Mouse (Mus musculus) frontal cortex, postnatal 10 days (tissue): Measurements from ENCODE around the gene Alad.

Experiments
- DNase-seq, 2 experiments: peaks; one replicate each; pipeline ENCODE4 v3.0.0; 2022; ENCODE audit warnings: low spot score in 2 of 2, mixed read lengths in 1 of 2

Gene Alad

GRCm38 (mm10) chr4:62519849-62520233 is at the start of gene Alad:
Gene Alad, minus strand, starts transcription at chr4:62519918.
- peak; percentile 63 to 78 for DNase-seq

DNA sequence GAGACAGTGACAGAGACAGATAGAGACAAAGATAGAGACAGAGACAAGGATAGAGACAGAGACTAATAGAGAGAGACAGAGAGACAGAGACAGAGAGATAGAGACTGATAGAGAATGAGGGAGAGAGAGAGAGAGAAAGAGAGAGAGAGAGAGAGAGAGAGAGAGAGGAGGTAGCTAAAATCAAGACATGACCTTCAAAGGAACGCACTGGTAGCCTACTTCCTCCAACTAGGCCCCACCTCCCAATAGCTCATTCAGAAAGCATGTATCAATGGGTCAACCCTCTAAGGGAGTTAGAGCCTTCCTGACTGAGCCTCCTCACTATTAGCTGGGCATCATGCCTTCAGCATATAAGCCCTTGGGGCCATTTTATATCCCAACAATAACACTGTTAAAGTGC is 48.6 kb upstream of the Alad start:
- DNase-seq: no peak

DNA sequence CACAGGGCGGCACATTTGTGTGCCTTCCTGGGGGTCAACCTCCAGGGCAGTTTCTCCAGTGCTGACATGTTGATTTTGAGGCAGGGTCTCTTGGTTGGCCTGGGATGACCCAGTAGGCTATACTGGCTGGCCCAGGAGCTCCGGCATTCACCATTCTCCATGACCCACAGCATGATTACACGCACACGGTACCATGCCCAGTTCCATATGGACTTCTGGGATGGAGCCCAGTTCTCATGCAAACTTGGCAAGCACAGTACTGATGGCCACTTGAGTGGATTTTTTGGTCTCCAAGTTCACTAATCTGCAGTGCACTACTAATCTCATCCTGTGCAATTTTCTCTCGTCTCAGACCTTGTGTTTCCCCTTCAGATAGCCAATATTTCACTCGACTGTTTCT is 48.0 kb upstream of the Alad start:
- no peak for DNase-seq

- DNase-seq: no peak
Observed at GRCm38 (mm10) chr4:62566530-62566929, 46.8 kb upstream of the Alad start.

- no peak for DNase-seq
Observed at GRCm38 (mm10) chr4:62562006-62562405, 42.3 kb upstream of the Alad start.

- no peak for DNase-seq
Observed at GRCm38 (mm10) chr4:62561630-62562001, 41.9 kb upstream of the Alad start.

DNA sequence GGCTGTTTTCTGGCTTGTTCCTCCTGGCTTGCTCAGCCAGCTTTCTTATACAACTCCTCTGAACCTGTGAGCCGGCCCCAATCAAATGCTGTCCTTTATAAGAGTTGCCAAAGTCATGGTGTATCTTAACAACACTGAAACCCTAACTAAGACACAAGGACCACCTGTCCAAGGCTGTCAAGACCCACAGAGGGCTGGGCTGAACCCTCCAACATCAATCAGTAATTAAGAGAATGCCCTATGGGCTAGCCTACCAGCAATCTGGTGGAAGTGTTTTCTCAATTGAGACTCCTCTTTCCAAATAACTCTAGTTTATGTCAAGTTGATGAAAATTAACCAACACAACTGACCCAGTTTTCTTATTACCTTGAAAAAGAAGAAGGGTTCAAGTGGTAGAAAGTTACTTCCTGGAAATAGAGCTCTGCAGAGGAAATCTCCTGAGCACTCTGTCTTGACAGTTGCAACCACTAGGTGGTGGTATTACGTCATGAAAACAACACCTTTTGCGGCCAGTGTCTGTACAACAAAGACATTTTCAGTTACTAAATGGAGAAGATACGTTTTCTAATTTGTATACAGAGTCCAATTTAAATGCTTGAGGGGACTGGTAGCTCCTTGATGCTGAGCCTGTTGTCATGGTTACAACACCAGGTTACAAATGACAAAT is 41.4 kb upstream of the Alad start:
- DNase-seq: peak; percentile 29 to 68

DNA sequence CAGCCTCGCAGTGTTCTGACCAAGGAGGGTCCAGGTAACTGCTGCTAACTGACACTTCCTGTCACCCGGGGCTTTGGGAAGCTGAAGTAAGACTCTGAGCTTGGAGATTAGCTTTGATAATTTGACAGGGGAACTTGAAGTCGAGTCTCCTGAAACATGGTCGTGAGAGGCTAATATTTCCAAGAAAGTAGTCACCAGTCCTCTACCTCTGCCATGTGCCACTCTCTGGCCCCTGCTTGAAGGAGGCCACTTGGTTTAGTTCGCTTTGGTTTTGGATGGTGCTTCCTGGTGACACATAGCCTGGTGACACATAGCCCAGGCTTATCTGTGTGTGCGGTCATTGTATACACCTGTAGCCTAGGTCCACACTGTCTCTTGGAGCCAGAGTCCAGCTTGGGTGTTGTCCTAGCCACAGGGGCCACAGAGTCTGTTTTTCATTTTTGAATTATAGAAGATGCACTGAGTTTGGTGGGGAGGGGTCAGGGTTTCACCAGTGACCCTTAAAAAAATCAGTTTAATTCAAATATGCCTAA is 40.1 kb upstream of the Alad start, which contains the start of gene Rgs3:
Gene Rgs3 (plus strand): TSS at position 51 of the 533 bp plus-strand sequence.
- no peak for DNase-seq

- no peak for DNase-seq
Observed at GRCm38 (mm10) chr4:62557436-62557835, 37.7 kb upstream of the Alad start.

- no peak for DNase-seq
Observed at GRCm38 (mm10) chr4:62551966-62552365, 32.2 kb upstream of the Alad start.

DNA sequence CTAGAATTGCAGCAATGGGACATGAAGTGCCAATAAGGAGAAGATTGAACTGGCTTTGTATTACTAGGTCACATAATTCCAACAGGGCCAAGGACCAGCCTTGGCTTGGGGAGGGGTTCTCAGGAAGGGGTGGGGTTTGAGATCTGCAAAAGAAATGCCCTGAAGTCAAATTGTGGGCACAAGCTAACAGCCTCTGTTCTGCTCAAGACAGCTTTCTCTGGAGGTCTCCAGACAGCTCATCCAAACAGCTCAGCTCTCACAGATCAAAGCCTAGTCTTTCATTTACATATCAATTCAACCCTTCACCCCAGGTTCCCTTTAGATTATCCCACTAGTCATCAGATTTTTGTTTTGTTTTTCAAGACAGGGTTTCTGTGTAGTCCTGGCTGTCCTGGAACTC is 25.1 kb upstream of the Alad start:
- no peak for DNase-seq

- no peak for DNase-seq
Observed at GRCm38 (mm10) chr4:62543782-62544181, 24.1 kb upstream of the Alad start.

DNA sequence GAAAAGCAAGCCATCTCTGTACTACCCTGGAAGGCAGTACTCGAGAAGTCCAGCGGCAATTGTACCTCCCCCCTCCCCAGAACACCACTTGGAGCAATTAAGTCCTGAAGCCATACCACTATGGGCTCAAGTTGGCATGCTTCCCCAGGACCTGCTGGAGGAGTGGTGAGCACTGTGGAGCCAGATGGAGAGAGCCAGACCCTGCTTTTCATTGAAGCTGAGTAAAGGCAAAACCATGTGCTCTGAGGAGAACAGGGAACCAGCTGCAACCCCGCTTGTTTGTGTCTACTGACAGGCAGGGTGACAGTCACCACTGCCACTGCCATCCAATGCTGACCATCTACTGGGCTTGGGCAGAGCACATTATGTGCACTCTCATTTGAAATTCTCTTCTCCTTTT is 22.1 kb upstream of the Alad start:
- no peak for DNase-seq

DNA sequence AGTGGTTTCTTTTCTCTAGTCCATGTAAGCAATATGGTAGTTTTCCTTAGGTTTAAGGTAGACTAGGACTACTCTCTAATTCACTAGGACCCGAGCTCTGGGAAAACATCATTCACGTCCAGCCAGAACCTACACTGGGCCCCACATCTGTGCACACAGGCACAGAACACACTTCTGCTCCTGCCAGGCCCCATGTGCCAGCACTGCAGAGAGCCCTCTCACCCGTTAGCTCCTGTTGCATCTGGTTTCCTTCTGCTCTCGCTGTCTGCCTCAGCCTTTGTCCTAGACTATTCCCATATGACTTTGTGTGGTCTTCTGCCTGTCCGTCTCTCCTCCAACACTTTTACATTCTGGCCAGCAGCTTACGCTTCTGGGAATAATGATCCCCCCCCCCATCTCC is 14.0 kb upstream of the Alad start:
- no peak for DNase-seq

DNA sequence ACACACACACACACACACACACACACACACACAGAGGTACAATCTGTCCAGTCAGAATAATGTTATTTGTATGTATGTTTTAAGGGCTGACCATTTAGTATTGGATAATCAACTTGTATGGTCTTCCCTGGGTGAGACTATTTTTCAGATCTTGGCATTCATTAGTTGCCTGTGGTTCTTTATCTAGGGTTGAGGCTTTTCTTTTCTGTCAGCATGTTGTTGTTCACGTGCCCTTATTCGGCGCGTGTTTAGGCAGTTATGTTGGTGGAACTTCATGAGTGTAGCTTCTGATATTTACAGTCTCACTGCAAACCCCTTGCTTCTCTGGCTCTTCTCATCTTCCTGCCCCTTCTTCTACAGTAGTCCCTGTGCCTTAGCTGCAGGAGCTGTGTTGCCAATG is 7.9 kb upstream of the Alad start:
- DNase-seq: no peak

DNA sequence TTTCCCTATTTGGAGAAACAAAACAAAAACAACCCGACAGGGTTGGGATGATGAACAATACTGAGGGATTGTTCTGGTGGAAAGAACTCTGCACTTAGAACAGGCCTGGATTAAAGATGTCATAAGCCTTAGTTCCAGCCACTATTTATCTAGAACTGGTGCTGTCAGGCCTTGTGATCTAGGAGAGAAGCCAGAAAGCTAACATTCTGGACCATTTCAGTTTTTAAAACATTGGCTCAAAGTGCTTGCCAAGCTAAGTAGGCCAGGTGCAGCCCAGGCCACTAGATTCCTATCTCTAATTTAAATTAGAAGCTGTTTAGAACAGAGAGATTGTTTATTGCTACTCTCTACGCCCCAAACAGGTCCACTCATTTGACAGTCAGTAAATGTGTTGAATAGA is 6.5 kb upstream of the Alad start:
- no peak for DNase-seq

- DNase-seq: no peak
Observed at GRCm38 (mm10) chr4:62525489-62525811, 5.7 kb upstream of the Alad start.

DNA sequence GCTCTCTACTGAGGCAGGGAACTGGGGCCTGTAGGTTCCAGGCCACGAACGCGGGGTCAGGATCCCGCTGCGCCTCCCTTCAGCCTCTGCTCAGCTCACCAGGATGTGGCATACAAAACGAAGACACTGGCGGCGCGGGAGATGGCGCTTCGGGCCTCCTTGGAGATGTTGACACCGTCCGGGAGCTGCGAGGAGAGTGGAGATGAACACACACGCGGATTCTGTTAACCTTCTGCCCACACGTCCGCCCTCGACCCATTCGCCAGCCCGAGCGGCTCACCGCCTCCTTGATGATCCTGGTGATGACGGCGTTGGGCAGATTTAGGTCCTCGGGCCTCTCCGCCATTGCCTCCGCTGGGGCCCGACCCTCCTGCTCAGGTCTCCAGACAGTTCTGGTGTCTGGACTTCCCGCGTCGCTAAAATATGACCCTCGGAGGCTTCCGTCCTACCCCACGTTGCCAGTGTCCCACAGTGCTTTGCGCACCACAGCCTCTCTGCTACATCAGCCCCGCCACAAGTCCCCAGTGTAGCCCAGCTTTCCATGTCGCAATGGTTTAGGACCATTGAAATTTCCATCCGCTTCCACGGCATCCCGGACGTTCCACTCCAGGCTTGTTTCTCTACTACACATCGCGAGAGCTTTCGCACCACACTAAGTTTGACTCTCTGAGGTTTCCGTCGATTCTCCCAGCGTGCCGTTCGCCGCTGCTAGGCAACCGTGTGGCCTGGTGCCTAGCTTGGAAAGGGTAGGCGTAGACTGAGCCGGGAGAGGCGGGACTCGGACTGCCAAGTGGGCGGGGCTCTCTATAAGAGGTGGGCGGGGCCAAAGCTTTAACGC is 5.2 kb upstream of the Alad start, which contains the start of the genes Pole3 and 4933430I17Rik:
Gene Pole3 (minus strand): TSS at position 418 of the 838 bp plus-strand sequence.
Gene 4933430I17Rik (plus strand): TSS at position 719 of the 838 bp plus-strand sequence.
- DNase-seq: peak; percentile 95 to 96

- DNase-seq: no peak
Observed at GRCm38 (mm10) chr4:62520892-62521400, 1.2 kb upstream of the Alad start.

DNA sequence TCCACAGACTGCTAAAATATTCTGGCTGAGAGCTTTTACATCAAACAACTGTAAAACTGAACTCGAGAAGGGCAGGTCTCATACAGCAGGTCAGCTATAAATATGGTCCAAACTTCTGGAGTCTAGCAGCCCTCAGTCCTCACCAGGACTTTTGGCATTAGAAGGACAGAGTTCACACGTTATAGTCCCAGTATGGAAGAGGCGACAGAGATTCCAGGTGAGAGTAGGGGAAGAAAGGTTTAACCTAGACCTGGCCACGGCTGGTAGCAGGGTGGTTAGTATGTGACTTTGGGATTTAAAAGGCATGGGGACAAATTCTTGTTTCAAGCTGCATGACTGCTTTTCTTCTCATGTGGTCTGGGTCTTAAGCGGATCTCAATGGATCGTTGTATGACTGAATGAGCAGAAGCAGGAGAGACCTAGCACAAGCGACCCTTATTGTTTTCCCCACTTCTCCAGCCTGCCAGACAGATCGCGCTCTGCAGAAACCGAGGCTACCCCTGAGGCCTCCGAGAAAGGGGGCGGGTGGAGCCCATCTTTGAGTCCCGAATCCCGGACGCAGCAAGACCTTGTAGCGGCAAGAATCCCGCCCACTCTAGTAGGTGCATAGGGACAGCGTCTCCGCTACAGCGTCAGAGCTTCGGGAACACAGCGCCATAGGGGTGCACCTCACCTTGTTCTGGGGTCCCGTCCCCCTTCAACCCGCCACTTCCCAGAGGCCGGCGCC is 433 bp downstream of the Alad start:
- no peak for DNase-seq

DNA sequence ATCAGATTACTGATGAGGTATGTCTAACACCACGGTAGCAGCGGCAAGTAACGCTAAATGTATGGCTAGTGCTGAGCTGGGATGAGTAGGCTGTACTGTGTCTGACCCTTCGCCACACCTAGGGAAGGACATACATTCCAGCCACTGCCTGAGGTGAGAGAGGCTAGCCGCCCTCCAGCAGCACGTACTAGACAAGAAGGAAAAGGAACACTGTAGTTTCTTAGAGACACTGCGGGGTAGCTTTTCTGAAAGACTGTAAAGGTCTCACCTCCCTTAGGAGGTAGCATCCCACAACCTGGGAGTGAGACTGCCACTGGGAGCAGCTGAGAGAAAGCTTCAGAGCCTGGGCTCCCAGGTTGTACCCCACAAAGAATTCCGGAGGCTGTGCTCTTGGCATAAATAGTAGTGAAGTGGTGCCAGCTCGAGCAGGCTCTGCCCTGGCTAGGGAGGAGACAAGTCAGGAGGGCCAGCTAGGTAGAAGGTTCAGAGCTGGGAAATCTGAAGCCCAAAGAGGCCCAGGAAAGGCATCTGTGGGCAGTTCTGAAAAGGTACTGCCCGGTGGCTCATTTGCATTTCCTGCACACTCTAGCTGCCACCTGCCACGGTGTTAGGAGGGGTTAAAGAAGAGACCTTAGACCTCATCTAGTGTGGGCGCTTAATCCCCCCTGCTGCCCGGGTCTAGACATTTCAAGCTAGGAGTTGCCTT is 1.1 kb downstream of the Alad start:
- no peak for DNase-seq
